Mouse (Mus musculus) ES-E14 (cell line): ENCODE measurements around the gene P4ha2. TPM values are rescaled to one million over a fixed set of nuclear protein-coding genes. Genes with fewer than 3 reads are reported as not detected.

ENCODE experiments used
- DNase-seq: peaks from one replicate; pipeline ENCODE4 v3.0.0-alpha.2; 2013; ENCODE audit warnings: low read depth, low spot score
- H3K27ac ChIP-seq: 2 replicates; pipeline ENCODE4 v1.5.1; 2012; ENCODE audit warnings: low read depth, mild to moderate bottlenecking, low read length, moderate library complexity, mixed read lengths; ENCODE audit not compliant: poor library complexity, insufficient read depth, severe bottlenecking
- H3K36me3 ChIP-seq: 2 replicates; pipeline ENCODE4 v1.6.1; 2012; ENCODE audit warnings: mild to moderate bottlenecking, low read length, moderate library complexity, mixed read lengths; ENCODE audit not compliant: control insufficient read depth, poor library complexity, insufficient read depth, severe bottlenecking
- H3K4me1 ChIP-seq, 2 experiments: fragments of 150-350 bp in 1 of 2; sonication (generic) in 1 of 2; 2 replicates each; pipeline ENCODE4 v1.6.1; 2012; ENCODE audit warnings: low read length in 2 of 2, mild to moderate bottlenecking in 1 of 2, mixed read lengths in 1 of 2; ENCODE audit not compliant: control insufficient read depth in 2 of 2, insufficient read depth in 2 of 2, poor library complexity in 1 of 2
- H3K4me3 ChIP-seq, 2 experiments: fragments of 150-350 bp in 1 of 2; sonication (generic) in 1 of 2; 2 replicates each; pipeline ENCODE4 v1.5.1; 2012; ENCODE audit warnings: low read length in 2 of 2, low read depth in 1 of 2, mild to moderate bottlenecking in 1 of 2, mixed read lengths in 1 of 2; ENCODE audit not compliant: insufficient read depth in 1 of 2, poor library complexity in 1 of 2, severe bottlenecking in 1 of 2
- H3K9ac ChIP-seq: 2 replicates; pipeline ENCODE4 v1.6.1; 2012; ENCODE audit warnings: low read depth, mild to moderate bottlenecking, low read length, mixed read lengths; ENCODE audit not compliant: poor library complexity, insufficient read depth, severe bottlenecking
- H3K9me3 ChIP-seq: fragments of 150-350 bp; sonication (generic); 2 replicates; pipeline ENCODE4 v1.6.1; 2012; ENCODE audit warnings: low read depth, mild to moderate bottlenecking, low read length; ENCODE audit not compliant: control insufficient read depth, insufficient read depth
- CHD2 ChIP-seq: IDR thresholded peaks from 2 replicates; pipeline ENCODE4 v1.6.1; 2014; ENCODE audit warnings: mild to moderate bottlenecking, low read depth, low read length, inconsistent platforms
- HCFC1 ChIP-seq: IDR thresholded peaks from 2 replicates; pipeline ENCODE4 v1.6.1; 2012; ENCODE audit warnings: low read length, inconsistent platforms, borderline replicate concordance; ENCODE audit not compliant: insufficient read depth
- MAFK ChIP-seq: IDR thresholded peaks from 2 replicates; pipeline ENCODE4 v1.6.1; 2014; ENCODE audit warnings: mild to moderate bottlenecking, low read depth, low read length, inconsistent platforms; ENCODE audit not compliant: insufficient read depth
- ZC3H11A ChIP-seq: IDR thresholded peaks from 2 replicates; pipeline ENCODE4 v1.6.1; 2012; ENCODE audit warnings: low read depth, mild to moderate bottlenecking, inconsistent platforms, low read length, borderline replicate concordance
- ZNF384 ChIP-seq: IDR thresholded peaks from 2 replicates; pipeline ENCODE4 v1.6.1; 2012; ENCODE audit warnings: low read depth, low read length, inconsistent platforms
- in situ Hi-C, 2 experiments: fragments of 600-800 bp; cut with MboI; formaldehyde crosslinking; loops; one replicate each; pipeline ENCODE4 v1.15.1; 2025; ENCODE audit warnings: low sequenced_read_pairs in 2 of 2, inconsistent platforms in 1 of 2; ENCODE audit not compliant: unreplicated experiment in 2 of 2
- total RNA-seq: library from RNA; depleted of rRNA; stranded (reverse); fragments of 300-350 nt; gene quantifications from 2 replicates; pipeline ENCODE4 v1.2.3, GENCODE M21; 2012

Gene P4ha2
- total RNA-seq, 1 experiment = 53.2 TPM

- in situ Hi-C loops = no loop called here
- Histone ChIP-seq H3K4me1 (peaks cover 2 to 22% of the 10 kb centered on the region in 2 experiments; a peak in 3 of 4 replicates), H3K4me3 (no peak overlapping the region), H3K36me3 (no peaks in the 10 kb centered on the region), H3K9ac (no peak overlapping the region), H3K27ac (no peak overlapping the region), H3K9me3 (no peaks in the 10 kb centered on the region)
- DNase-seq = peak; percentile 86
- TF ChIP-seq MAFK = no peak
- no peak for TF ChIP-seq ZNF384
- TF ChIP-seq HCFC1 = no peak
- no peak for TF ChIP-seq CHD2
- TF ChIP-seq ZC3H11A = no peak
These were observed 26.6 kb upstream of the P4ha2 start for GRCm38 (mm10) chr11:54073291-54073690.

- Histone ChIP-seq H3K36me3 (no peaks in the 10 kb centered on the region), H3K4me1 (peaks cover 2 to 19% of the 10 kb centered on the region in 2 experiments; a peak in 3 of 4 replicates), H3K27ac (no peak overlapping the region), H3K4me3 (no peak overlapping the region), H3K9me3 (no peaks in the 10 kb centered on the region), H3K9ac (no peak overlapping the region)
- no peak for DNase-seq
- TF ChIP-seq ZC3H11A = no peak
- no peak for TF ChIP-seq MAFK
- TF ChIP-seq ZNF384 = no peak
- TF ChIP-seq CHD2 = no peak
- in situ Hi-C loops = no loop called here
These were observed 24.5 kb upstream of the P4ha2 start for GRCm38 (mm10) chr11:54075353-54075752.

- H3K9ac ChIP-seq = no peak overlapping the region
- in situ Hi-C loops = no loop called here
- no peak overlapping the region for H3K4me3 ChIP-seq
- H3K4me1 ChIP-seq = peaks cover 2 to 19% of the 10 kb centered on the region in 2 experiments; a peak in 3 of 4 replicates
- no peaks in the 10 kb centered on the region for H3K9me3 ChIP-seq
- H3K36me3 ChIP-seq = no peaks in the 10 kb centered on the region
- no peak overlapping the region for H3K27ac ChIP-seq
- TF ChIP-seq HCFC1 = no peak
- DNase-seq = no peak
These were observed 23.8 kb upstream of the P4ha2 start for GRCm38 (mm10) chr11:54076101-54076500.

GRCm38 (mm10) chr11:54080435-54080834 is 19.5 kb upstream of the P4ha2 start:
- Histone ChIP-seq H3K27ac (no peak overlapping the region), H3K36me3 (no peaks in the 10 kb centered on the region), H3K9ac (no peak overlapping the region), H3K9me3 (no peaks in the 10 kb centered on the region), H3K4me3 (no peak overlapping the region), H3K4me1 (no peaks in the 10 kb centered on the region)
- no peak for DNase-seq
- in situ Hi-C loops = no loop called here
- no peak for TF ChIP-seq ZNF384
- no peak for TF ChIP-seq HCFC1
- TF ChIP-seq MAFK = no peak
- TF ChIP-seq ZC3H11A = no peak
- TF ChIP-seq CHD2 = no peak

GRCm38 (mm10) chr11:54082725-54083124 is 17.2 kb upstream of the P4ha2 start:
- Histone ChIP-seq H3K27ac (no peak overlapping the region), H3K9ac (no peak overlapping the region), H3K9me3 (no peaks in the 10 kb centered on the region), H3K4me1 (no peaks in the 10 kb centered on the region), H3K36me3 (no peaks in the 10 kb centered on the region), H3K4me3 (no peak overlapping the region)
- TF ChIP-seq MAFK (no peak), ZC3H11A (no peak), ZNF384 (no peak), CHD2 (no peak)
- DNase-seq = no peak
- in situ Hi-C loops = no loop called here
